Mouse (Mus musculus) spleen, adult 12 weeks (tissue): Measurements from ENCODE around the gene Cdkn1b.

Source experiments
- DNase-seq: peaks from one replicate; pipeline ENCODE4 v3.0.0; 2022; ENCODE audit warnings: low spot score

Cdkn1b gene

DNA sequence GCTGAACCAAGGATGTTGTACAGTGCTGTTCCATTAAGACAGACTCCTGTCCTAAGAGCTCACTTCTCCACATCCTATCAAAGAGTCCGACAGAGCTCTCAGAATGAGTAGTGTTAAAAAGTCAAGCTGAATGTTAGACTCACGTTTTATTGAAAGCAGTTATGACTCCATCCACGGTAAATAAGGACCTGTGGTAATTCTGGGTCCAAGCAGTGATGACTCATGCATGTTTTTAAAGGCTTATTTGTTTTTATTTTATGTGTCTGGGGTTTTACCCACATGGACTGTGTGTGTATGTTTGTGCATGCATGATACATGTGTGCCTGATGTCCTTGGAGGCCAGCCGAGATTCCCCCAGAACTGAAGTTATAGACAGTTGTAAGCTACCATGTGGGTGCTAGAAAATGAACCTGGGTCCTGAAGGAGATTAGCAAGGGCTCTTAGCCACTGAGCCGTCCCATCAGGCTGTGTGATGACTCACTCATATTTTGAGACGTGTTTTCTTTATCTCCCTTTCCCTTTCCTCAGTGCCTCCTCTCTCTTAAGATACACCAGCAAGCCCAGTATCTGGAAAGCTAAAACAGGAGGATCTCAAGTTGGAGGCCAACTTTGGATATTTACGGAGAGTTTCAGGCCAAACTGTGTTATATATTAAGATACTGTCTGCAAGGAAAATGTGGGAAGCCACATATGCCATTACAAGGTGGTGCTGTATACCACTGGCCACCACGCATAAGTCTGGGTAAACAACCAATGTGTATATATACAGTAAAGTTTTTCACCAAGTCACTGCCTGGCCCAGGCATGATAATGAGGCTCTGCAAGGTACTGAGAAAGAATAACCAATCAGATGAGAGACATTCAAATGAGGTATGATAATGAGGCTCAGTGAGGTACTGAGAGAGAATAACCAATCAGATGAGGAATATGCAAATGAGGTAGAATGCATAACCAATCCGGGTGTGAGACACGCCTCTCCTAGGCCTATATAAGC lies 16.0 kb upstream of the Cdkn1b start:
- DNase-seq = no peak

- DNase-seq = no peak
These were observed 14.4 kb upstream of the Cdkn1b start for GRCm38 (mm10) chr6:134905811-134906210.

- no peak for DNase-seq
These were observed 5.7 kb upstream of the Cdkn1b start for GRCm38 (mm10) chr6:134914523-134914922.

- DNase-seq = no peak
These were observed 3.6 kb upstream of the Cdkn1b start for GRCm38 (mm10) chr6:134916641-134917040.

DNA sequence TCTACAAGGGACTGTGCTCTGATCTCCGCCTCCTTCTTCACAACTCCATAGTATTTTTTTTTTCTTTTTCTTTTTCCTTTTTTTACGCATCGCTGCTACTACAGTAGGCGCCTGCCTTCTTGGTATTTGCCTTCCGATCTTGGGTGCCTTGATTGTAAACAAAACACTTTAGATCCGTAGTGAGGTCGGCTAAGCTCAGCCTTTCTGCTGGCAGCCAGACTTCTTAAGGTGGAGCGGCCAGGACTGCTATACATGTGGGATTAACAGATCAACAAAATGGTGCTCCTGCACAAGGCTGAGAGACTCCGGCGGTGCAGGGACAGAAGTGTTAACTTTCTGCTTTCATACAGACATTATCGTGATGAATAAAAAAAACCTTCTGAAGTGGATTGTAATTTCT lies 3.1 kb upstream of the Cdkn1b start:
- DNase-seq = no peak

DNA sequence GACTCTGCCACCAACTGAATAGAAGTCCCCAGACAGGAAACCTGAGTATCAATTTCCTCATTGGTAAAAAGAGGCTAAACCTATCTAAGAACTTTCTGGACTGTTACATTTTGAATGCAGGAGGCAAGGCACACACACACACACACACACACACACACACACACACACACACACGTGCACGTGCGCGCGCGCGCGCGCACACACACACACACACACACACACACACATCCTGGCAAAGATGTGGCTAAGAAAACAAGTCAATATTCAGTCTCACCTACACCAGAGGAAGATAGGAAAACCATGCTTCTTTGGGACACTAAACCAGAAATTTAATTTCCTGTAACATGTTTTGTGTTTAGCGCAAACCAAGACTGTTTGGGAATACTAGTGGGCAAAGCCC lies 1.4 kb upstream of the Cdkn1b start:
- DNase-seq = no peak

DNA sequence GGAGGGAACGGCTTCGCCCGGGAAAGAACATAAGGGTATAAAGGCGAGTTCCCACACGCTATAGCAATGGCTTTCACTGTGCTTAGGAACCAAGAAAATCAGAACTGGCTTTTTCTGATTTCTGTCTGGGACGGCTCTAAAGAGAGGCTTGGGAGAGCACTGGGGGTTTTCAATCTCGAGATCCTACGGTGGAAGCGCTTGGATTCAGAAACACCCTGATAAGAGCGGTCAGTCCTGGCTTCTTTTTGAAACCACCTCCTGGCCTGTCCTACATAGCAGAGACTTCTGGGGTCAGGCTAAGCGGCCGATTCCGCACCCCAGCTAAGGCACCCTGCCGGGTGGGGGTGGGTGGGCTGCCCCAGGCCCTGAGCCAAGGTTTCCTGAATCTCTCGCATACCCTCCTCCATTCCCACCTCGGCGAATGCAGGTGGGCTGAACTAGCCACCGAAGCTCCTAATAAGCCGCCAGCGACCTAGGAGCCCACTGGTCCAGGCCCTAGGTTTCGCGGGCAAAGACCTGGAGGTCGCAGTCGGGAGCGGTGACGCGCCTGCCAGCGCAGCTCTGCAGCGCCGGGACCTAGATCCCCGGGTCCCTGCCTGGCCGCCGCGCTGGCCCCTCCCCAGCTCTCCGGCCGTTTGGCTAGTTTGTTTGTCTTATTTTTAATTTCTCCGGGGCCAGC lies 551 bp upstream of the Cdkn1b start:
- no peak for DNase-seq

- no peak for DNase-seq
These were observed 953 bp downstream of the Cdkn1b start for GRCm38 (mm10) chr6:134921014-134921694.

GRCm38 (mm10) chr6:134921695-134922510 lies 1.7 kb downstream of the Cdkn1b start:
- no peak for DNase-seq

DNA sequence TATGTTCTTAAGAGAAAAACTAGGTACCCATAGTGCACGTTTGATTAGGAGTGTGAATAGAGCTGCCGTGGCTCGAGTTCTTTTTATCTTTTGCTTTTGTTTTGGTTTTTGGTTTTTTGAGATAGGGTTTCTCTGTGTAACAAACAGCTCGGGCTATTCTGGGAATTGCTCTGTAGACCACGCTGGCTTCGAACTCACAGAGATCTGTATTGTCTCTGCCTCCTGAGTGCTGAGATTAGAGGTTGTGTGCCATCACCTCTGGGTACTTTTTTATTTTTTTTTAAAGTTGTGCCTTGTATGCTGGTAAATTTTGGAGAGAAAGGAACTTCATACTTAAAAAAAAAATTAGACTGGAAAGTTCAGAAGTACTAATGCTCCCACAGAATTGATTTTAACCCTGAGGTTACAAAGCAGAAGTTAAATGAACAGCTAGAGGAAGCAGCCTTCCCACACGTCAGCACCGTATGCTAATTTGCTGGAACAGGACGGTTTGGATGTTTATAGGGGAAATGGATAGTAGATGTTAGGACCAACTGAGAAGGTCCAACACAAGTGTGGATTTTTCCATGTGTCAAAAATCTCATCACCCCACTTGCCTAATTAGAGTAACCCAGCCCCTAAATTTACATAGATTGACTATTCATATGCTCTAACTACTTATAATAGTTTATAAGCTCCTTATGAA lies 2.5 kb downstream of the Cdkn1b start:
- no peak for DNase-seq

- DNase-seq = no peak
These were observed 3.5 kb downstream of the Cdkn1b start for GRCm38 (mm10) chr6:134923670-134924069.

- DNase-seq = no peak
These were observed 4.1 kb downstream of the Cdkn1b start for GRCm38 (mm10) chr6:134924262-134924661.

- no peak for DNase-seq
These were observed 5.6 kb downstream of the Cdkn1b start for GRCm38 (mm10) chr6:134925673-134926337.

GRCm38 (mm10) chr6:134926338-134926705 lies 6.1 kb downstream of the Cdkn1b start:
- no peak for DNase-seq

GRCm38 (mm10) chr6:134926803-134927594 lies 6.8 kb downstream of the Cdkn1b start:
- no peak for DNase-seq

DNA sequence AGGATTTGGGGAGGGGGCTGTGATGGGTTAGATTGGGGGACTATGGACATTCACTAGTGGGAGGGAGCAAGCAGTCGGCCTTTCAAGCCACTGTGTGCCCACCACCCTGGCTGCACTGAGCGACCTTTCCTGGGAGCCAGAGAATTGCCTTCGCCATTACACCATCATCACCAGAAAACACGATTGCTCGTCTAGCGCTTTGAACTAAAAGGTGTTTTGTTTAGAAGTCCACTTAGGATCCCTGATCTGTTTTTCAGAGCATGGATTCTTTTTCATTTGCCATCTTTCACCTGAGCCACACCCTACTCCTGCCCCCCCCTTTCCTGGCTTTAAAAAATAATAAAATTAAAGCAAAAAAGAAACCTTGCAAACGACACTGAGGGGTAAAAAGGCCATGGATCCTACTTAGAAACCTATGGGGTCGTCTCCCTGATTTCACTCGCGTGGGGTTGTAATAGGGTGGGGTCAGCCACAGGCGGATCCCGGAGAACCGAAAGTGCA lies 7.4 kb downstream of the Cdkn1b start:
- no peak for DNase-seq

DNA sequence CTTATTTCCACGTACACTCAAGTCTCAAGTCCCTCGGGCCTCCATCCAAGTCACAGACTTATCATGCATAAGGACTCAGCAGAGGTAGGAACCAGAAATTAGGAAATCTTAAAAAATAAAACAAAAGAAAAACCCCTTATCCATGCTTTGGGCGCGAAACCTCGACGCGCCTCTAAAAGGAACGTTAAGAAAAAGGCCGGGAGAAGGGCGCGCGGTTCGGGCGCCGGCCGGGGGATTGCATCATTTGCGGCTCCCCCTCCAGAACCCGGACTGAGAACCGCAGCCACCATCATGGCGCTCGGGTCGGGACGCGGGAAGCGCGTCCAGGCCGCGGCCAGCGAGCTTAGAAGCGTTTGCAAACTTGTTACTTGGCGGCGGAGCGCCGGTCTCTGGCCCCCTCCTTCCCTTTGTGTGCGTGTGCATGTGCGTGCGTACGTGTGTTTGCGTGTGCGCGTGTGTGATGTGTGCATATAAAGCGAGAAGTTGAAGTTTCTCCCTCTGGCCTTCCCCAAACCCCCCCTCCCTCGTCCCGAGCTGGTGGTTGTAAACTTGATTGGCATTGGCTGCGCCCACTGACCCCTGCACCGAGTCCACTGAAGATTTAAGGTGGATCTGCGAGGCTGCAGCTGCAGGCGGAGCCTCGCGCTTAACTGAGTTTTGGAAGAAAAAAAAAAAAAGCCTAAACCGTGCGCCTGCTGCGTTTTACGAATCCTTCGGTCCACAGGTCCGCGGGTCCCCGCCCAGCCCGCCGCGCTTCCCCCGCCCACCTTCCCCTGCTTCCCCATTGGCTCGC lies 8.1 kb downstream of the Cdkn1b start:
- peak; percentile 74 for DNase-seq

DNA sequence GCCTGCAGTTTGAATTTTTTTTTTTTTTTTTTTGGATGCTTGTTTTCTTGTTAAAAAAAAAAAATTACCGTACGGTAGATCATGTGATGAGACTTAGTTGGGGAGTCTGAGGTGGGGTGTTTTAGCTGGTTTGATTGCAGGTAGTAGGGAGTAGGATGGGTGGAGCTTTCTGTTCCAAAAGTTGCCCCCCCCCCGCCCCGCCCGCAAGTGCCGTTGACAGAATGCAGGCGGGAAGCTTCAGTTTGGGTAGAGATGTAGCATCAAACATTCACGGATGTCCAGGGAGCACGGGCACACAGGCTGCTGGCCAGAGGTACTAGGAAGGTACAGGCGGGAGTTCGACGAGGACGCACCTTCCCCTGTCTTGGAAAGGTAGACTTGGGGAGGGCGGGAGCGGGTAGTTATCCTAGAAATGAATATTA lies 8.7 kb downstream of the Cdkn1b start:
- DNase-seq = peak; percentile 65

DNA sequence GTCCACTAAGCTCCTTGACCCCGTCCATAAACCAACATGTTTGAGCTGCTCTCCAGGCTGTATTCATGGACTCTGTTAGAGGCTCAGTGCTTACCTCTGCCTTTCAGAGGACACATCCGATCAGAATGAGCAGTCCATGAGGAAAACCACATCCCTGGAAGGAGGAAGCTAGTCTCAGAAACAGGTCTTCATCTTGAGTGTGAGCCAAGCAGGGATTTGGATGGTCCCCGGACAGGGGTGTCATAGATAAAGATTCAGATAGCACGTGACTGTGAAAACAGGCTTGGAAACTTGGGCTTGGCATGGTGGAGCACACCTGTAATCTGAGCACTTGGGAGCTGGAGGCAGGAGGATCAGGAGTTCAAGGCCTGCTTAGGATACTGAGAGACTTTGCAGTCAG lies 9.7 kb downstream of the Cdkn1b start:
- no peak for DNase-seq
